Mouse (Mus musculus) heart, embryonic 14.5 days (tissue): ENCODE measurements around the gene Tenm2. TPM values are rescaled to one million over a fixed set of nuclear protein-coding genes. Genes with fewer than 3 reads are reported as not detected.

Experiments used
- ATAC-seq: fragments of 200-750 bp; cut with Nextera tagmentation; 2 replicates; pipeline ENCODE4 v1.8.0; 2017; ENCODE audit warnings: low read depth, moderate TSS enrichment; ENCODE audit not compliant: insufficient number of reproducible peaks, insufficient read depth, low FRiP score
- H3K27ac ChIP-seq, 2 experiments: fragments of 200-500 bp in 1 of 2; fragments of 300-500 bp in 1 of 2; sonication (generic) in 1 of 2; replicated peaks in 1 of 2; 2 replicates each; pipeline ENCODE4 v1.5.1; 2012 to 2014; ENCODE audit warnings: low read depth in 2 of 2, low read length in 2 of 2, control low read depth in 1 of 2, mild to moderate bottlenecking in 1 of 2, mixed read lengths in 1 of 2; ENCODE audit not compliant: control insufficient read depth in 1 of 2, insufficient read depth in 1 of 2
- H3K27me3 ChIP-seq: fragments of 300-500 bp; sonication (generic); 2 replicates; pipeline ENCODE4 v1.6.1; 2014; ENCODE audit warnings: mild to moderate bottlenecking, low read length, control low read depth; ENCODE audit not compliant: control insufficient read depth, insufficient read depth
- H3K36me3 ChIP-seq: fragments of 300-500 bp; sonication (generic); 2 replicates; pipeline ENCODE4 v1.6.1; 2014; ENCODE audit warnings: mild to moderate bottlenecking, control low read depth, low read length, mixed read lengths; ENCODE audit not compliant: control insufficient read depth, insufficient read depth
- H3K4me1 ChIP-seq, 2 experiments: fragments of 200-500 bp in 1 of 2; fragments of 300-500 bp in 1 of 2; sonication (generic) in 1 of 2; 2 replicates each; pipeline ENCODE4 v1.6.1; 2012 to 2014; ENCODE audit warnings: low read length in 2 of 2, control low read depth in 1 of 2, mixed read lengths in 1 of 2; ENCODE audit not compliant: control insufficient read depth in 2 of 2, insufficient read depth in 2 of 2
- H3K4me2 ChIP-seq: fragments of 300-500 bp; sonication (generic); 2 replicates; pipeline ENCODE4 v1.6.1; 2014; ENCODE audit warnings: mild to moderate bottlenecking, low read length
- H3K4me3 ChIP-seq, 2 experiments: fragments of 200-500 bp in 1 of 2; fragments of 300-500 bp in 1 of 2; sonication (generic) in 1 of 2; 2 replicates each; pipeline ENCODE4 v1.5.1; 2012 to 2014; ENCODE audit warnings: low read length in 2 of 2, mild to moderate bottlenecking in 2 of 2, control low read depth in 1 of 2, low read depth in 1 of 2, moderate library complexity in 1 of 2; ENCODE audit not compliant: control insufficient read depth in 1 of 2, insufficient read depth in 1 of 2
- H3K9ac ChIP-seq: fragments of 300-500 bp; sonication (generic); 2 replicates; pipeline ENCODE4 v1.6.1; 2014; ENCODE audit warnings: mild to moderate bottlenecking, low read length
- H3K9me3 ChIP-seq: fragments of 300-500 bp; sonication (generic); 2 replicates; pipeline ENCODE4 v1.6.1; 2016; ENCODE audit warnings: low read length, control low read depth; ENCODE audit not compliant: control insufficient read depth
- WGBS: fragments of 180-500 bp; shearing (Covaris S2); extraction: QIAGEN DNeasy Blood & Tissue Kit; methylation state at CpG from one replicate; pipeline ENCODE4 v1.1.7; 2014; 5-methylcytosine and 5-hydroxymethylcytosine counted together
- polyA plus RNA-seq: library from polyadenylated mRNA; unstranded; fragments of >200 nt; fragmentation: Nextera tagmentation; extraction: Ambion mirVana; gene quantifications from 2 replicates; pipeline ENCODE4 v1.2.1, GENCODE M21; 2014

Gene Tenm2
- polyA plus RNA-seq, 1 experiment from 2014 or later = 0.96 TPM

GRCm38 (mm10) chr11:36443821-36444220, 791.9 kb downstream of the Tenm2 start:
- H3K27ac ChIP-seq = no peak overlapping the region
- H3K4me1 ChIP-seq = no peaks in the 10 kb centered on the region; a peak in 1 of 4 replicates
- no peaks in the 10 kb centered on the region for H3K9me3 ChIP-seq
- no peaks in the 10 kb centered on the region for H3K27me3 ChIP-seq
- WGBS = 87% methylated on average over 7 of the region's 7 CpGs
- H3K9ac ChIP-seq = no peak overlapping the region
- no peak overlapping the region for H3K4me2 ChIP-seq
- no peak for ATAC-seq
- no peaks in the 10 kb centered on the region for H3K36me3 ChIP-seq
- H3K4me3 ChIP-seq = no peak overlapping the region

GRCm38 (mm10) chr11:36441801-36442200, 794.0 kb downstream of the Tenm2 start:
- no peak for ATAC-seq
- H3K4me1 ChIP-seq = no peaks in the 10 kb centered on the region; a peak in 1 of 4 replicates
- H3K4me2 ChIP-seq = no peak overlapping the region
- no peaks in the 10 kb centered on the region for H3K36me3 ChIP-seq
- no peak overlapping the region for H3K4me3 ChIP-seq
- no peaks in the 10 kb centered on the region for H3K27me3 ChIP-seq
- H3K27ac ChIP-seq = no peak overlapping the region
- no peak overlapping the region for H3K9ac ChIP-seq
- WGBS = 43% methylated on average over 6 of the region's 6 CpGs
- H3K9me3 ChIP-seq = no peaks in the 10 kb centered on the region

- Histone ChIP-seq H3K4me3 (no peak overlapping the region), H3K9ac (no peak overlapping the region), H3K9me3 (no peaks in the 10 kb centered on the region), H3K36me3 (no peaks in the 10 kb centered on the region), H3K4me2 (no peak overlapping the region), H3K4me1 (peaks cover 0 to 3% of the 10 kb centered on the region in 2 experiments; a peak in 1 of 4 replicates), H3K27me3 (no peaks in the 10 kb centered on the region), H3K27ac (no peak overlapping the region)
- 52% methylated on average over 8 of the region's 8 CpGs for WGBS
- no peak for ATAC-seq
Measured at GRCm38 (mm10) chr11:36436251-36436650, 799.5 kb downstream of the Tenm2 start.

- Histone ChIP-seq H3K4me2 (no peak overlapping the region), H3K4me1 (peaks cover 0 to 3% of the 10 kb centered on the region in 2 experiments; a peak in 1 of 4 replicates), H3K9me3 (no peaks in the 10 kb centered on the region), H3K9ac (no peak overlapping the region), H3K36me3 (no peaks in the 10 kb centered on the region), H3K4me3 (no peak overlapping the region), H3K27me3 (no peaks in the 10 kb centered on the region), H3K27ac (no peak overlapping the region)
- ATAC-seq = no peak
- WGBS = 43% methylated on average over 5 of the region's 5 CpGs
Measured at GRCm38 (mm10) chr11:36428947-36429346, 806.8 kb downstream of the Tenm2 start.

GRCm38 (mm10) chr11:36424959-36425358, 810.8 kb downstream of the Tenm2 start:
- no peak overlapping the region for H3K27ac ChIP-seq
- WGBS = 71% methylated on average over 3 of the region's 3 CpGs

GRCm38 (mm10) chr11:36420047-36420446, 815.7 kb downstream of the Tenm2 start:
- 86% methylated on average over 7 of the region's 7 CpGs for WGBS
- Histone ChIP-seq H3K4me1 (no peaks in the 10 kb centered on the region), H3K36me3 (no peaks in the 10 kb centered on the region), H3K4me3 (no peak overlapping the region), H3K27me3 (no peaks in the 10 kb centered on the region), H3K27ac (no peak overlapping the region), H3K4me2 (no peak overlapping the region), H3K9me3 (no peaks in the 10 kb centered on the region), H3K9ac (no peak overlapping the region)
- no peak for ATAC-seq

More at GRCm38 (mm10) chr11:36424959-36425358, 810.8 kb downstream of the Tenm2 start:
- H3K4me2 ChIP-seq = no peak overlapping the region
- no peak overlapping the region for H3K9ac ChIP-seq
- H3K4me1 ChIP-seq = no peaks in the 10 kb centered on the region
- H3K36me3 ChIP-seq = no peaks in the 10 kb centered on the region
- ATAC-seq = no peak
- H3K9me3 ChIP-seq = no peaks in the 10 kb centered on the region
- no peak overlapping the region for H3K4me3 ChIP-seq
- H3K27me3 ChIP-seq = no peaks in the 10 kb centered on the region

GRCm38 (mm10) chr11:36415244-36415643, 820.5 kb downstream of the Tenm2 start:
- H3K4me2 ChIP-seq = no peak overlapping the region
- no peaks in the 10 kb centered on the region for H3K27me3 ChIP-seq
- no peaks in the 10 kb centered on the region for H3K4me1 ChIP-seq
- WGBS = 84% methylated on average over 7 of the region's 7 CpGs
- H3K27ac ChIP-seq = no peak overlapping the region
- no peaks in the 10 kb centered on the region for H3K9me3 ChIP-seq
- no peak for ATAC-seq
- H3K9ac ChIP-seq = no peak overlapping the region
- H3K4me3 ChIP-seq = no peak overlapping the region
- no peaks in the 10 kb centered on the region for H3K36me3 ChIP-seq

GRCm38 (mm10) chr11:36410881-36411280, 824.9 kb downstream of the Tenm2 start:
- Histone ChIP-seq H3K9ac (no peak overlapping the region), H3K9me3 (no peaks in the 10 kb centered on the region), H3K27ac (no peak overlapping the region), H3K36me3 (no peaks in the 10 kb centered on the region), H3K27me3 (no peaks in the 10 kb centered on the region), H3K4me3 (no peak overlapping the region), H3K4me2 (no peak overlapping the region), H3K4me1 (0 out of 4 replicates have a peak, but pooled peaks cover 0 to 1% of the 10 kb centered on the region in 2 experiments)
- whole genome bisulfite sequencing = 58% methylated on average over 13 of the region's 13 CpGs
- ATAC-seq = no peak
